Mouse (Mus musculus) kidney, adult 9 months (tissue): Measurements from ENCODE around the gene Gnb1.
"Not testable (repeated sequence)": the region's sequence is repeated elsewhere in the genome, so short reads cannot be mapped to it uniquely, and the experiment has no call there.

Experiments used
- DNase-seq: peaks from one replicate; pipeline ENCODE4 v3.0.0; 2022

Gnb1 gene

DNA sequence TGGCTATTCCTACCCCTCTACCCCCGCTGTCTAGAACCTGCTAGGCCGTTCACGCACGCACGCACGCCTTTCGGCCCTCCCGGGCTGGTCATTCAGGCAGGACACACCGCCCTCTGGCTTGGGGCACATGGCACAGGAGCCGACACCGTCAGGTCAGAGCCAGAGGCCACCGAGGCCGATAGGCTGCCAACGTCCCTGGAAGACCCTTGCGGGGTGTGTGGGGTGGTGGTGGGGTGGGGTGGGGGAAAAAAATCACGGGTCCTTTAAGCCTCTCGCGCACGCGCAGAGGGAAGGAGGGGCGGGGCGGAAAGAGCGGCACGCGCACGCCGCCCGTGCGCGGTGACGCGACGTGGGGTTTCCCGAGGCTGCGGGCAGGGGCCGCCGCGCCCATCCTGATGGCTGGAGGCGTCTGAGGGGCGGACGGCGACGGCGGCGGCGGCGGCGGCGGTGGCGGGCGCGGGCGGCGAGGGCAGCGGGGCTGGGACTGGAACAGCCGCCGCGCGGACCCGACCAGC is at the start of gene Gnb1:
Gene Gnb1 (plus strand): TSS at position 372 of the 515 bp plus-strand sequence.
- DNase-seq: peak; percentile 92

- no peak for DNase-seq
Observed at GRCm38 (mm10) chr4:155442808-155443207, 48.4 kb upstream of the Gnb1 start.

DNA sequence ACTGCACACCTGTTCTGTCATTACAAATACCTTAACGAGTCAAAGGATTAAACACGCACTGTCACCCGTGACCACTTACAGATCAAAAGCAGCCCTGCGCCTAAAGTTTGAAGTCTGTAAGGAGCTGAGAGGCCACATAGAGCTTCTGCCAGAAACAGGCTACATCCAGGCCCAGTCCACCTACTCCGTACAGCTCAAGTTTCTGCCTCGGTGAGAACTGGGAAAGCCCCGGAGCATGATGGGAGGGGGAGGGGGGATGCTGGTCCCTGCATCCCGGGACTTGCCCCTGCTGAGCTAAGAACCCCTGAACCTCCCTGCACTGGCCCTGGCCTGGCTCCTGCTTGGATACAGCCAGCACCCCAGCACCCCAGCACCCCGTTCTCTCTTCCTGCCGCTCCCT is 39.6 kb upstream of the Gnb1 start:
- no peak for DNase-seq

DNA sequence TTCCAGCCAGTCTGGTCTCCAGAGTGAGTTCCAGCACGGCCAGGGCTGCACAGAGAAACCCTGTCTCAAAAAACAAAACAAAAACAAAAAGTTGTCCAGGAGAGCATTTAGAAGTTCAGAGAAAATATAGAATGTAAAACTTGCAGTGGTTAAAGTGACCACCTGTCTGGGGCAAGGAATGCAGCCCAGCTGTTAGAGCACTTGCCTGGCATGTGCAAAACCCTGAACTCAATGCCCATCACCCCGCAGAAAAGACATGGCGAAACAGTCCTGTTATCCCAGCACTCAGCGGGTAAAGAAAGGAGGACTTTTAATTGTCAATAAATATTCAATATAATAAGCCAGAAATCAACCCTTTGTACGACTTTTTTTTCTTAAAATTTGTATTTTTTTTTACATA is 32.6 kb upstream of the Gnb1 start:
- DNase-seq: no peak

DNA sequence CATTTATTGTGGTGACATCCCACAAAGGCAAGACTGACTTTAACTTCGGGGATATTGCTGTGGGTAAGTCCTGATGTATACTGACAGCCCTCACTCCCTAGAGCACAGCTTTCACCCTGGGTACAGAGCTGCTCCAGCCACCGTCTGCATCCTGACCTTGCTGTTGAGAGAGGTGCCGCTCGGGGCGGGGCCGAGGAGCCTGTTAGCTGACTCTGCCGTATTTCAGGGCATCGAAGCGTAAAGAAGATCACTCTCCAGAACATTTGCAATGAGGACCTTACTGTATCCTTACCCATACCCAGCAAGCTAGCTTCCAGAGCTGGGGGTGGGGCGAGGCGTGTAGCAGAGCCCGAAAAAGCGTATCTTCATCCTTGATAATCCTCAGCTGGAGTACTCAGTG is 28.1 kb upstream of the Gnb1 start:
- DNase-seq: peak; percentile 45

GRCm38 (mm10) chr4:155463611-155464010 is 27.6 kb upstream of the Gnb1 start:
- no peak for DNase-seq

- DNase-seq: no peak
Observed at GRCm38 (mm10) chr4:155464061-155464460, 27.1 kb upstream of the Gnb1 start.

DNA sequence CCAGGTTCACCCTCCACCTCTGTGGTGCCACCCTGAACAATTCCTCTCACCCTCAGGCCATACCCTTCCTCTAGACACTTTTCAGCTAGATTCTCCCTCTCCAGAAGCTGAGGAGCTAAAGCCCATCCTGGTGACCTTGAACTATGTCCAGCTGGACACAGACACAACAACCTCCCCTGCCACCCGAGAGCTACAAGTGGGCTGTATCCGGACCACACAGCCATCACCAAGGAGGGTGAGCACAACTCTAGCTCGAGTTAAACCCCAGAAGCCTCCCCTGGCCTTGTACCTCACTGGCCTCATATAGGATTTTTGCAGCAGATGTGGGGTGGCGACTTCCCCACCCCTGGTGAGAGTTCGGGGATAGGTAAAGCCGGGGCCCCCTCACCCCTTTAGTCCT is 25.6 kb upstream of the Gnb1 start:
- DNase-seq: no peak

DNA sequence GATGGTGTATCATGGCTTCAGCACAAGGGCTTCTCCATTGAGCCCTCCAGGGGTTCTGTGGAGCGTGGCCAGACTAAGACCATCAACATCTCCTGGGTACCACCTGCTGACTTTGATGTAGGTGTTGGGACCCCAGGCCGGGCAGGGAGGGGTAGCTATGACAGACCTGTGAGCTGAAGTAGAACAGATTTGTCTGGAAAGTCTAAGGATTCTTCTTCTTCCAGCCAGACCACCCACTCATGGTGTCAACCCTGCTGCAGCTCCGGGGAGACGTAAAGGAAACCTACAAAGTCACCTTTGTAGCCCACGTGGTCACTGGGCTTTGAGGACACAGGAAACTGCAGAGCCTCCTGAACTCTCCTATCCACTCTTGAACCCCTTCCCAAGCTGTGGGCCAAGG is 25.1 kb upstream of the Gnb1 start:
- DNase-seq: no peak

GRCm38 (mm10) chr4:155467237-155468010 is 23.7 kb upstream of the Gnb1 start:
- no peak for DNase-seq

- peak; percentile 49 for DNase-seq
Observed at GRCm38 (mm10) chr4:155468952-155469351, 22.2 kb upstream of the Gnb1 start, which contains the start of gene Tmem52. Gene Tmem52 (plus strand): TSS chr4:155469114.

DNA sequence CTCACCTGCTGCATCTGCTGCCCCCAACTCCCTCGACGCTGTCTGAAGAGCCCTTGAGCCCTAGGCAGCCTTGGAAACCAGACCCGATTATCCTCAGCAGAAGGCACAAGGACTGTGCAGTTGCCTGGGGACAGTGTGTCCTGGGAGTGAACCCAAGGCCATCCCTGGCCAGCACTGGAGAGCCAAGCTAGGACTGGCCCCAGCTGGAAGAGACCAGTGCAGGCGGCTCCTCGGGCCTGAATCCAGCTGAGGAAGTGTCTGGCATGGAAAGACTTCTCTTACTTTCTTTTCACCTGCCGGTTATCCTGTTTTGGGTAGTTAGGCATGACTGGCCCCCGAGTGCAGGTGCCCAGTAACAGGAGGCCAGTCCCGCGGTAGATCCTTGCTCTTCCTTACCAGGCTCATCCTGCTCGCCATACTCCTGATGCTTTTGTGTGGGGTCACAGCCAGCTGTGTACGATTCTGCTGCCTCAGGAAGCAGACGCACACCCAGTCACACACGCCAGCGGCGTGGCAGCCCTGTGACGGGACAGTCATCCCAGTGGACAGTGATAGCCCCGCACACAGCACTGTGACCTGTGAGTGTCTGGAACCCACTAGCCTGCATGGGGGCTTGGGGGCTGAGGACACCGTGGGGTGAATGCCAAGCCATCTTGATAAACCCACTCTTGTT is 21.4 kb upstream of the Gnb1 start:
- peak; percentile 58 for DNase-seq

DNA sequence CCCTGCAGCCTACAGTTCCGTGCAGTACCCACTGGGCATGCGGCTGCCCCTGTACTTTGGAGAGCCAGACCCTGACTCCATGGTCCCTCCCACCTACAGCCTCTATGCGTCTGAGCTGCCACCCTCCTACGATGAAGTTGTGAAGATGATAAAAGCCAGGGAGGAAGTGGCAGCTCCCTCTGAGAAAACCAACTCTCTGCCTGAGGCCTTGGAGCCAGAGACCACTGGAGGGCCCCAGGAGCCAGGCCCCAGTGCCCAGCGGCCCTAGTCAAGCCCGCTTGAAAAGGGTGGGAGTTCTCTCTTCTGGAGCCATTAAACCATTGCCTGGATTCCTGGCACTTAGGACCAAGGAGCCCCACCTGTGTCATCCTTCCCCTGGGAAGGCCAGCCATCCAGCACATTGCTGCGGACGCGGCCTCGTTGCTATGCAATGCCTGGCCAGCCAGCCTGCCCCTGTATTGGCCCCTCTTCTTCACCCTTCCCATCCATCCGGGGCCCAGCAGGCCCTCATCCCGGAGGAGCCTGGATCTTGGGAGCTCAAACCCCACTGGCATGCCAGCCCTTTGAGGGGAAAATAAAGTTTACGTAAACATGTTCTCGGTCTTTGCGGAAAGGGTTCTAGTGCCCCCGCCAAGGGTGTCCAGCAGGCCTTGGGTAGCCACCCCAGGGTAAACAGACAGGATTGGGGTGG is 20.8 kb upstream of the Gnb1 start:
- no peak for DNase-seq

DNA sequence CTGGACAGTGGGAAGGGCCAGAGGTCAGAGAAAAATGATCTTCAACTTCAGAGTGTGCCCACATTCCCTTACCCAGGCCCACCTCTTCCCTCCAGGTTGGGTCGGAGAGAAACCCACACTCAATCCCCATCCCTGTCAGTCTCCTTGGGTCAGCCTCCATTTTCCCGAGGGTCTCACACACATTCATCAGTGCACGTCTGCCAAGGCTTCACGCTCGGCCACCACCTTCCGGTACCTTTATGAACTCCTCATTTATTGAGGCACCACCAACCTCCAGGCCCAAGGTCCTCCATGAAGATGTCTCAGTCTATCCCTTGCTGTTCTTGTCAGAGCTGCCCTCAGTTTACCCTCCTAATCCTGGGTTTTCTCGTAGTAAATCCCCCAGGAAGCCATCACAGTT is 20.2 kb upstream of the Gnb1 start:
- no peak for DNase-seq

GRCm38 (mm10) chr4:155471406-155471805 is 19.8 kb upstream of the Gnb1 start:
- no peak for DNase-seq

GRCm38 (mm10) chr4:155472716-155473290 is 18.4 kb upstream of the Gnb1 start:
- no peak for DNase-seq

- DNase-seq: no peak
Observed at GRCm38 (mm10) chr4:155473319-155473718, 17.8 kb upstream of the Gnb1 start.

- DNase-seq: not testable (repeated sequence)
Observed at GRCm38 (mm10) chr4:155473796-155474195, 17.4 kb upstream of the Gnb1 start.

DNA sequence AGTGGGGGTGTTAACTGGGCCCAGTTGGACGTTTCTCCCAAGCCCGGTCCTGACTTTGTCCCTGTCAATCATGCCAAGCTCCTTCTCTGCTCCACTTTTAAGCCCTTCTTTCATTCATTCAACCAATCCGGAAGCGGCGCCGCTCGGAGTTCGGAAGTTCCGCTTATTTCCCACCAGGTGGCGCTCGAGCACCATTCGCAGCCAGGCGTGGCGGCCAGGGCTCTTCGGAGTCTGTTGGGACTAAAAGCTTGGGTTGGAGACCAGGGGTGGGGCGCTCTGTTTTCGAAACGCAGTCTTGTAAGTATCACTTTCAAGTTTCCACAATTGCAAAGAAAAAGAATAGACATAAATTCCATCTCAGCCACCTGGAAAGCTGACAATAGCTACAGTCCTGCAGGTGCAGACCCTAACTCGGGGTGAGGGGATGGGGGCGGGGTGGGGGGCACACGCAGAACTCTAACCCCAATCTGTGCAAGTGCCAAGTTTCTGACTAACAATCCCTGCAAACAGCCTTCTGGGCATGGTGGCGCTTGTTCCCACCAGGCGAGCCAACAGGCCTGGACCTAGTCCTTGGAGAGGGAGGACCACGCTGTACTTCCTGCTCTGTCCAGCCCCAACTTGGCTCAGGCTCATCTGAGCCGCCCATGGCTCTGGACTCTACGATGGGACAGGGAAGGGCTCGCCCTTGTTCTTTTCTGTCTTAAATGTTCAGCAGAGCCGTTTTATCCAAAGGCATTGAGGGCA is 9.6 kb upstream of the Gnb1 start:
- DNase-seq: peak; percentile 77

- no peak for DNase-seq
Observed at GRCm38 (mm10) chr4:155482125-155482480, 9.1 kb upstream of the Gnb1 start.

DNA sequence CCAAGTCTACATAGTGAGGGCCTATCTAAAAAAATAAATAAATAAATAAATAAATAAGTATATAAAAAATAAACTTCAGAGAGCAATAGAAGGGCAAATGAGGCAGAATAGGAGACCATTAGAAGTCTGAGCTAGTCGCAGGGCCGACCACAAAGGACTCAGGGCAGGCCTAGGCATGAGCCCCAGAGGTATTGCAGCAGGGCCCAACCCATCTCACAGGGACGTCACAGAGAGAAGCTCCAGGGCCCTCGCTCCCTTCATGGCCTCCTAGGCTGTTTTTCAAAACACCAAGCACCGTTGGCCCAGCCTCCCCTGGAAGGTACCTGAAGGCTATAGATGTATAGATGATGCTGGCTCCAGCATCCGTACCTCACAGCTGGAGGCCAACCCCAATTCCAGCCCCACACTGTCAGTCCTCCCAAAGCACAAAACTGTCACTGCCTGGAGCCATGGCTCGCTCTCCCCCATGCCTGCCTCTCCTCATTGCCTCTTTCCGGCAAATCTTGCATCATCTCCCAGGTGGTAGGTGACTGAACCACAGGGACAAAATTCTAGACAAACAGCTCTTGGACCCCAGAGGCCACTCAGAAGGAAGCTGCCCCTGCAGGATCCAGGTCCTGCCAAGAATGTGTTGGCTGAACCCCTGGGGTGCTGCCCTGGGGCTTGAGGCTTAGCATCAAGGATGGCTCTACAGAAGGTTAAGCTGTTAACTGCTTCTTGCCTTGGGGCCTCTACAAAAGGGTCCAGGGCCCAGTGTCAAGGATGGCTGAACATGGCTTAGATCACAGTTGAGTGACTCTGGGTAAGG is 8.2 kb upstream of the Gnb1 start:
- no peak for DNase-seq

DNA sequence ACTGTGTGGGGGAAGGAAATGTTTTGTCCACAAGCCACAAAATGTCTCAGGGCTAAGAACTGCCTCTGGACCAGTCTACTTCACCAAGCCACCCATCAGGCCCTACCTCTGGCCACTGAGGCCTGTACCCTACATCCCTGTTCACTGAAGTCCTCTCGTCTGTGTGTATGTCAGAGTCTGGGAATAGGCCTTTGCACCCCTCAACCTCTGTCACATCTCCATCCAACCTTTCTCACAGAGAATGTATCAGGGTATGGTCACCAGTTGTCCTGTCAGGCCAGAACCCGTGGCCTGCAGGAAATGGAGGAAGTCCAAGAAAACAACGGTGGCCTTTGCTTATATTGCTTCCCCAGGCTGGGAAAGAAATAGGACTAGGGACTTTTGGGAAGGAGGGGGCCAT is 5.6 kb upstream of the Gnb1 start:
- no peak for DNase-seq
